Mouse (Mus musculus) ES-E14 (cell line): ENCODE measurements at regions not wholly inside any gene's neighbourhood (a gene's known extent, or its start where the extent isn't known, plus 50 kb on each side); places are given as distances from the start of the nearest gene placed in this dataset.

Experiments
- CHD2 ChIP-seq: IDR thresholded peaks from 2 replicates; pipeline ENCODE4 v1.6.1; 2014; ENCODE audit warnings: mild to moderate bottlenecking, low read depth, low read length, inconsistent platforms
- HCFC1 ChIP-seq: IDR thresholded peaks from 2 replicates; pipeline ENCODE4 v1.6.1; 2012; ENCODE audit warnings: low read length, inconsistent platforms, borderline replicate concordance; ENCODE audit not compliant: insufficient read depth

DNA sequence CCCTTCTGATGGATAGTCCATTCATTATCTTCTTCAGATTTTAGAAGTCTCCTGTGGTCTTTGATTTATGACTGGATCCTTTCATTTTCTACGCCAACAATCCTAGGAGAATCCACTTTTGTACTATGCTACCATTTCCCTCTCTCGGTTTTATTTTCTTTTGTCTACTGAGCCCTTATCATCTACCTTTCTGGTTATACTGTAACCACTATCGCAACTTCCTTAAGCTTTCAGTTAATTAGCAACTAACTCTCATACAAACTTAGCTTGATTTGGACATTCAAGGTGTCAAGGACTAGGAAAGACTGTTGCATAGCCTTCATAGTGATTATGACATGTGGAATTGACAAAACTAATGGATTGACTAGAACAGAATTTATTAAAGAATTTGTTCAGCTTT, 467.0 kb upstream of the Robo2 start:
- TF ChIP-seq CHD2 (no peak), HCFC1 (no peak)
